Mouse (Mus musculus) ovary, postnatal 14 days (tissue): ENCODE measurements around the gene Cog3.

ENCODE experiments used
- DNase-seq: peaks from one replicate; pipeline ENCODE4 v3.0.0; 2022; ENCODE audit warnings: low spot score

Gene Cog3

DNA sequence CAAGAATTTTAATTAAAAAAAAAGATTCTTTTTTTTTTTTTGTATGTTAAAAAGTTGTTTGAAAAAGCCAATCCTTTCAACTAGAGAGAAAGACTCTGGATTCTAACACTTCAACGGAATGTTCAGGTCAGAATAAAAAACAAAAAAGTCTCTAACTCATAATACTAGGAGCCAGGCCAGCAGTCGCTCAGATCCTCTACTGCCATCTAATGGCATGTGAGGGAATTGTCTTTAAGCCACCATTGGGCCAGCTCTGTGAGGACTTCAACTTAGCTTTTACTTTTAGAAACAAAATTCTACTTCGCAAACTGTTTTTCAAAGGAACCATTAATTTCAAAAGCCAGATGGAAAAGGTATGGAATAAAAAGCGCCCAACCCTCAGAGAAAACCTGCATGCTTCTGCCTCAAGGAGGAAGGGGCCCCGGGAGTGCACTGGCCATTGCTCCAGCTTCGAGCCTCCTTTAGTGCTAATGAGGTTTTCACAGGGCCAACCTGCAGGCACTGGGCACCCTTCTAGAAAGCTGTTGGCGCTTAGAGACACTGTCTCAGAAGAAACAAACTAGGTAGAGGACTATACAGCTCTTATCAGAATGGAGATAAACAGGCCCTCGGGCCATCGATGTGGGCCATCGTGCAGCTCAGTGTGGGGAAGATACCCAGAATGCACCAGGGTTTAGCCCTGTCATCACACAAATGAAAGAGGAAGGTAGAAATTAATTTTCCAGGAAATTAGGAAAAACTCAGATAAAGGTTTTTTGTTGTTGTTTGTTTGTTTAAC lies 6.9 kb upstream of the Cog3 start:
- DNase-seq = peak; percentile 37

DNA sequence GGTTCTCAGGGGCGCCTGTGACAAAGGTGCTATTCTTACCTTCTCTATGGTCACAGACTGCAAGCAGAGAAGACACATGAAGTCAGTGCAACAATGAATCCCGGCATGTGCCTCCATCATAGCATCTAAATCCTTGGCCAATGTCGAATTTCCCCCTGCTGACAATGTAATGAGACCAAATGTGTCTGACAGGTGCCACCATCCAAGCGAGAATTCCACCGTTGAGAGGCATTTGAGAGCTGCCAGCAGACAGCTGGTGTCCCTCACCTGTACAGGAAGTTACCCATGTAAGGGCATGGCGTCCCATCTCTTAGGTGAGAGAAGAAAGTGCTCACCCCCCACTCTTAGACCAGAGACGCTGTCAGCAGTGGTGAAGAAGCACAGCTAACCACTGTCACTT lies 4.1 kb upstream of the Cog3 start:
- DNase-seq = no peak

DNA sequence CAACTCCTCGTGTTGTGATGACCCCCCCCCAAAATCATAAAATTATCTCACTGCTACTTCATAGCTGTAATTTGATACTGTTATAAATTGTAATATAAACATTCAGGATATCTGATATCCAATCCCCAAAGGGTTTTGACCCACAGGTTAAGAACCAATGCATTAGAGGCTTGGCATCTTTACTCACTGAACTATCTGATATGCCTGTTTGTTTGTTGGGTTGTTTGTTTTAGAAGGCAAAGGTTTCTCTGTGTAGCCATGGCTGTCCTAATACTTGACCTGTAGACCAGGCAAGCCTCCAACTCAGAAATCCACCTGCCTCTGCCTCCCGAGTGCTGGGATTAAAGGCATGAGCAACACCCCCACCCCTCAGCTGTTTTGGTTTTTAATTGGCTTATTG lies 3.5 kb upstream of the Cog3 start:
- no peak for DNase-seq

DNA sequence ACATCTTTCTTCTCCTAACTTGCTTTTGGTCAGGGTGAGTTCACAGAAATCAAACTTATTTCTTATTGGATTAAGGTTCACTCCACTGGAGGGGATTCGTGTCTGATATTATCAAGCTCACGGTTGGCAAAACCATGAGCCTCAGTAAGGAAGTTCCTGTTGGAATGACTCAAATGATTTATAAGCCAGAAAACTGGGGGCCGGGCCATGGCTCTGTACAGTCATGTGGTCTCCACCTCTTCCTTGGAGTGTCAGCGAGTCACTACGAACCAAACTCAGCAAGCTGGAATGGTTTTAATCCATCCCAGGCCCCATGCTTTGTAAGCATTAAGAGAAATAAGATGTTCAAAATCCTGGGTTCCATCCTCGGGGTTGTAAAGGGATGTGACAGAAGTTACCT lies 2.7 kb upstream of the Cog3 start:
- DNase-seq = no peak

DNA sequence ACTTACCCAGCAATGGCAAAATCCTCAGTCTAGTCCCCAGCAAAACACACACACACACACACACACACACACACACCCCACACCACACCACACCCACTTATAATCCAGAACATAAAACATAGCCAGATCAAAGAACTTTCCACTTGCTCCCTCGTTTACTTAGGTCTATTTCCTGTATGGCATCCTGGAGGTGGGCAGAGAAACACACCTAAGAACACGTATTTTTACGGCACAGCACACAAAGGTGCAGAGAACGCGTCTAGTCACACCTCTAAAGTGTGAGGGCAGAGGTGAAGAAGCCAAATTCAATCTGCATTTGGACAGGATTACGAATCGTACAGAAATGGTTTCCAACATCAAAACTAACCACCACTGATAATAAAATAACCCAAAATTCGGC lies 1.1 kb downstream of the Cog3 start:
- no peak for DNase-seq

DNA sequence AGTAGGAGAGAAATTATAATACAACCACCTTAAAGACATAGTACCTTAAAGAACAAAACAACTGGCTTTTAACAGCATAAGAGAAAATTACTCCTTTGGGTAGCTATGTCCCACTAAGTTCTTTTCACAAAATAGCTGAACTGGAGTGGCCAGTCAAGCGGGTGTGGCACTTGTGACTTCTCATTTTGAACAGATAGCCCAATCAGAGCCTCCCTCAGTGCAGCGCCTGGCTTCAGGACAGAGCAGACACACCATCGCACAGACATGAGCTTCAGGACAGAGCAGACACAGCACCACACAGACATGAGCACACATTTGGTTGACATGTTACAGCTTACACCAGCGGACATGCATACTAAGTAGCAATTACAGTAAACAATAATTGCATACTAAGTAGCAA lies 3.3 kb downstream of the Cog3 start:
- no peak for DNase-seq

DNA sequence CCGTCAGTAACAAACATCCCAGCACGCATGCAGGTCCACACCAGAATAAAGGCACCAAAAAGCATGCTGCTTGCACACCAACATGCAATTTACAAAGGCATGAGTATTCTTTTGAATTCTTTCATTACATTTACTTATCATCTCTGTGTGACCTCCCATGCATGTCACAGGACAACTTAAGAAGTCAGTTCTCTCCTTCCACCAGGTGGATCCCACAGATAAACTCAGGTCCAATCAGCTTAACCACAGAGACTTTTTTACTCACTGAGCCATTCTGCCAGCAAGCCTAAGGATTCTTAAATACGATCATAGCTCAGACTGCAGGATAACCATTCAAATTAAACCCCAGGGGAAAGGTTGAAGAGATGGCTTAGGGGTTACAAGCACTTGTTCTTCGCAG lies 5.2 kb downstream of the Cog3 start:
- no peak for DNase-seq

DNA sequence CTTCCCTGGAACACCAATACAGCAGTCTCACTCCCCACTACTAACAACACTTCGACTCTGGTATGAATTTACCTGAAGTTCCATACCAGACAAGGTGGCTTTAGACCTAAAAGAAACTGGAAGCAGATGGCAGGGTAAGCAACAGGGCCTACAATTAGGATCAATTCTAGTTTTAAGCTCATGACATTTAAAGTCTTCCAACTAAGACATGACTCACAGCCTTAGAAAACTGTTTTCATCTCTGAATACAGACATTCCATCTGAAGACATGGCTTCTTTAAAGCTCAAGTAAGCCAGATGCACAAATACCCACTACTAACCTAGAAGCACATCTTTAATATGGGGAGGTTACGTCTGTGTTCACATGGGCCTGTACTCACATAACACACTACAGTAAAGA lies 6.4 kb downstream of the Cog3 start:
- no peak for DNase-seq

DNA sequence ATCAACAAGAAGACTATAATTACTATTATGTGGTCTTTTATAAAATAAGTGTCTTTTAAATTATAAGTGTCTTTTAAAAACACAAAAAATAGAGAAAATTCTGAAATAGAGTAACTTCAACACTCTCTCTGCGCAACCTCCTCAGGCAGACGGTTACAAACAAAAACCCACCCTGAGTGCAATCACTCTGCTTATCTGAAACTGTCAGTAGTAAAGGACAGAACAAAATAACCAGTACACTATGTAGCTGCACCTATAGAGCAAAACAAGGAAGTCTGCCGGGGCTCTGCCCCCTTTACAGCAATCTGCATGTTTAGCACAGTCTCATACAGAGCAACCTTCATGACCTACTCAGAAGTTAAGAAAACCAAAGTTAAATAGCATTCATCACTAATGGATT lies 12.4 kb downstream of the Cog3 start:
- no peak for DNase-seq

DNA sequence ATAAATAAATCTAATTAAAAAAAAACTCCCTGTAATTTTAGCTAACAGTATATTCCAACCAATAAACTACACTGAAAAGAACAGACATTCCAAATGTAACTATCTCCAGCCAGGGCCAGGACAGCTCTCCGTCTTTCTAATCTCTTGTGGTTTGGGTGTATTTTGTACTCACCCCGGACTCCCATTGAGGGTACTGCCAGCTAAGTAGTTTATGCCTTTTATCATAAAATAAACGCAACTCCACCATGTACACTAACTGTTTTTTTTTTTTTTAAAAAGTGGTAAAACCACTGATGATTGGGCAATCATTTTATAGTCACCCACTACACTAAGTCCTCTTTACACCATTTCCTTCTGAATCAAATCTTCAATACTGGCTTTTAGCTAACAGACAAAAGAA lies 18.7 kb downstream of the Cog3 start:
- DNase-seq = no peak

DNA sequence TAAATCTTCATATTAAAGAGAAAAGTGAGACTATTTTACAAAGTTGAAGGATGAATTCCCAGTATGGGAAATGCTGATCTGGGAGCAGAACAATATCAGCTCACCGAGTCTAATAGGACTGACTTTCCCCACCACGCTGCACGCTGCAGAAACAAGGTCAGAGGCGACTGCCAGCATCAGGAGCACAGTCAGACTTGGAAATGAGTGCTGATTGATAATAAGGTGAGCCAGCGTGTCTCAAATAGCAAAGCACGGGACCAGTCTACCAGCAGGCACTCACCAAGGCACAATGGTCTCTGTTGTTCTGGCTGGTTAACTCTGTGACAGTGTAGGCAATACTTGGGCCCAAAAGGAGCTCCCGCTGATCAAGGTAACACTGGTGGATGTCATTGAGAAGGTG lies 21.7 kb downstream of the Cog3 start:
- DNase-seq = no peak

DNA sequence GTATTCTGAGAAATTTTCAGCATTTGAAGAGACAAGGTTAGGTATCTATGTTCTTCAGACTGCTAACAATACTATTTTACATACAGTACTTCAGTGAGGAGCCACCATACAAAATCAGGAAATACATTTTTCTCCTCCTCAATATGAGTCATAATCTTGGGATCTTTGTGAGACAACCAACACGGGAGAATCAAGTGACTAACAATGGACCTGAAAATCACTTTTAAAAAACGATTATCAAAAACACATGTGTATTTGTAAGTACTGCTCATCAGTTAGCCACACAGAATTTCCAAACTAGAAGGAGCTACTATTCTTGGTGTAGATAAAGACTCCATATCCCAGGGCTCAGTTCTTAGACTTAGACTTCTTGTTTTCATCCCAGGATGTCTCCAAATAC lies 23.0 kb downstream of the Cog3 start:
- DNase-seq = no peak

DNA sequence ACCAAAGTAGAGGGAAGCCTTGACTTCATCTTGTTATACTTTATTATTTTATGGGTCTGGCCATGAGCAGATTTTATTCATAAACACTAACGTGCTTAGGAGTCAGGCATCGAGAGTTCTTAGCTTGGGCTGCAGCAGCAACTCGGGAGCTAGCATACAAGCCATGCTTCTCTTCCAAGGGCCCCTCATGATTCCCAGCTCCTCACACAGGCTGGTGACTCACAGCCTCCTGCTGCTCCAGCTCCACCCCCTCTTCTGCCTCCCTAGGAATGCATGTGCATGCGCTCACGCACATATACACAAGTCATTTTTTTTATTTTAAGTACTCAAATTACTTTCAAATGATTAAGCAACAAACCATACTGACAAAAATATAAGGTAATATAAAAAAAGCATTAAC lies 26.2 kb downstream of the Cog3 start:
- no peak for DNase-seq

DNA sequence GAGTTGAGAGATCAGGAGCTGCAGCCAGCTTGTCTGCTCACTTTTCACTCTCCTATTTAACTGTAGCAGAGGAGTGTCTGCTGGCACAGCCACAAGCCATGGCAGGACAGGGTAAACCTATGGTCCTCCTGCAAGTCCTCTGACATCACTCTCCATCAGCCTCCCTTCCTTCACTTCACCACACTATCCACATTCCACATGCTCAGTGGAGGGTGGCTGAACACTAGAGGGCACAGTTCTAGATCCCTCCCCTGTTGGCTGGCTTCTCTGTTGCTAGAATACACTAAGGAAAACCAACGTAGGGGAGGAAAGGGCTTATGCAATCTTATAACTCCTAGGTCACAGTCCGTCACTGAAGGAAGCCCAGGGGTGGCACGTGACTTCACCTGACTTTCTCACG lies 27.3 kb downstream of the Cog3 start:
- peak; percentile 8 for DNase-seq

DNA sequence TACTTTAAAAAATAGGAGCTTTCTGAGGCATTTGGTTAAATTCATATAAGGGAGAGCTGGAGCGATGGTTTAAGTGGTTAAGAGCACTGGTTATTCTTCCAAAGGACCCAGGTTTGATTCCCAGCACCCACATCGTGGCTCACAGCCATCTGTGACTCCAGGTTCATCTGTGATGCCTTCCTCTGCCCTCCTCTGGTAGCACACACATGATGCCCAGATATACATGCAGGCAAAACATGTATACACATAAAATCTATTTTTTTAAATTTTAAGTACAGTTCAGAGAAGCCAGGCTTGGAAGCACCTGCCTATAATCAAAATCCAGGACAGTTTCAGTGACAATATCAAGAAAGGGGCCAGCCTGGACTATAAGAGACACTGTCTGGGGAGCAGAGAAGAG lies 31.5 kb downstream of the Cog3 start:
- no peak for DNase-seq

DNA sequence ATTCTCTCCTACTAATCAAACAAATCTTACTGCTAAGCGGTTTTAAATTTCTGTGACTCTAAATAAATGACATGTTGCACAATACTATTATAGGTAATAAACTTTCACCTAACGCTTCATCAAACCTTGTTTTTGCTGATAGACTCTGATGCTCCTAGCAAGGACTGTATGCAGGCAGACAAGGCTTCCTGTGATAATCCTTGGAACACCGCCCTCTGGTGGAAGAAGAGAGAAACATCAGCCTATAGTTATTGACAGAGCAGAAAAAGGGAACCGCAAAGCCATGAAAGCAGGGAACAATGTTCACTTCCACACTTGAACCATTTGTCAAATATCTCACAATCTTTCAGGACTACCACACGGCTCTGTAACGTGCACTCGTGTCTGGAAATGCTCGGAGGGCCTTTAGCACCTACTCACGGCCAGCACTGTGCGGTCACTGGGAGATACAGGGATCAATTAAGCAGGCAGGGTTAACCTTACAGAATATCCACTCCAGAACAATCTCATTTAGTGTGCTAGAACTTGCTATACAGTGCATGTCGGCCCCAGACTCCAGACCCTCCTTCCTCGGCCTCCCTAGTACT lies 32.2 kb downstream of the Cog3 start:
- peak; percentile 58 for DNase-seq

DNA sequence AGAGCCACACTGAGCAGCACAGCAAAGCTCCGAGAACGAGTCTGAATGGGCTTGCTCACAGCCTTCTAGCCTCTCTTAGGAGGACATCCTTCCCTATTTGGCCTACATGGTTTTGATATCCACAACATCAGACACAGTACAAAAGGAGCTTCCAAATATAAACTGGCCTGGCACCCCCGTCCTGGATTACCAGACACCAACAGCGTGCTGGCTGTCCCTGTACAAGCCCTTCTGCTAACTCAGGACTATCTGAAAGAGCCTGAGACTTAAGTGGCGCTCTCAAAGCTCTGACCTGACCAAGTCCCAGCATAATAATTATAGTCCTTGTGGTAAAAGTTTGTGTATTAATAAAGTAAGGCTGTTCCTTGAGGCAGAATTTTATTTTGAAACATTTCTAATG lies 34.2 kb downstream of the Cog3 start:
- no peak for DNase-seq

DNA sequence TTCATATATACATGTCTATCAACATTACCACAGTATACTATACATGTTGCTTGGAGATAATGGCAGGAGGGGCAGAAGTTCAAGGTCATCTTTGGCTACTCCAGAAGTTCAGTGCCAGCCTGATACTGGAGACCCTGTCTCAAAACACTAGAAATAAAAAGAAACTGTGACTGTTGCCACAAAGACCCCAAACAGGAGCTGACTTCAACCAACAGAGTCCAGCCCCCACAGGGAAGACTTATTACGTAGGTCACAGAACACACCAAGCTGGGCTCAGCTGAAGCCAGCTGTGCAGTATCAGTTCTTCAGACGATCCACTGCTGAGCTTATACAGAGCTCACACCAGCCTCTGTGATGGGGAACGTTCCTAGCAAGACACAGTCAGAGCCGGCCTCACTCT lies 37.9 kb downstream of the Cog3 start:
- DNase-seq = no peak

DNA sequence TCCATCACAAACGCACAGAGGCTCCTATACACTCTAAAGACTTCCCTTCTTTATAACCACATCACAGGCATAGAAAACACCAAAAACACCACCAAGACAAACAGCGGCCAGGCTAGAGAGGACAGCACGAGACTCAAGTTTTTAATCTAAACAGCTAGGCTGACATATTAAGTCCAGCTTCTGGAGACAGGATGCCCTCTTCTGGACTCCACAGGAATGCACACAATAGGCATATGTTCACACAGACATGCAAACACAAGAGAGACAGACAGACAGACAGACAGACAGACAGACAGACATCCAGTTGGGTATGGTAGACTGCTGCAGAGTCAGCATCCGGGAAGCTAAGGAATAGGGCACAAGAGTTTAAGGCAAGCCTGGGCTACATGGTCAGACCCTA lies 40.7 kb downstream of the Cog3 start:
- no peak for DNase-seq

DNA sequence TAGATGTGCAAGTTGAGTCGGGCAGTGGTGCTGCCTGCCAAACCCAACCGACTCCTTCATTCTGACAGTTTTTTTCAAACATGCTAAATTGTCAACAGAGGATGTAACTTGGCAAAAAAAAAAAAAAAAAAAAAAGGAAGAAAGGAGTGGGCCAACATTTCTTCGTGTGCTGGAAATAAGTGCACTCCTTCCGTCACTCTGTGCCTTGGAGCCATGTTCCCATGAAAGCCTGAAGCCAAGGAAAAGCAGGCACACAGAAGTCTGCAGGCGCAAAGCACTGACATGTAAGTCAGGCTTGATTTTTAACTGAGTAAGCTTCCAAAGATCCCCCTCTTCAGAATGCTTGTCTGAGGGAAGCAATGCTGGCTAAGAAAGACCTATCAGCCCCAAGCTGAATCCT lies 41.6 kb downstream of the Cog3 start:
- no peak for DNase-seq

DNA sequence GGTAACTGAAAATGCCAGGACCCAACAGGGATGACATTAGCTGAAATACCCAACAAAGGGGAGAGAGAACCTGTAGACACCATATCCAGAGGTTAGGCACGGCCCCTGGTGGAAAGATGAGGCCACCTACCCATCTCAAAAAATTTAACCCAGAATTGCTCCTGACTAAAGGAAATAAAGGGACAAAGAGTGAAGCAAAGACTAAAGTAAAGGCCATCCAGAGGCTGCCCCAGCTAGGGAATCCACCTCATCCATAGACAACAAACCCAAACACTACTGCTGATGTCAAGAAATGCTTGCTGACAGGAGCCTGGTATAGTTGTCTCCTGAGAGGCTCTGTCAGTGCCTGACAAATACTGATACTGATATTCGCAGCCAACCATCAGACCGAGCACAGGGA lies 42.6 kb downstream of the Cog3 start:
- no peak for DNase-seq

DNA sequence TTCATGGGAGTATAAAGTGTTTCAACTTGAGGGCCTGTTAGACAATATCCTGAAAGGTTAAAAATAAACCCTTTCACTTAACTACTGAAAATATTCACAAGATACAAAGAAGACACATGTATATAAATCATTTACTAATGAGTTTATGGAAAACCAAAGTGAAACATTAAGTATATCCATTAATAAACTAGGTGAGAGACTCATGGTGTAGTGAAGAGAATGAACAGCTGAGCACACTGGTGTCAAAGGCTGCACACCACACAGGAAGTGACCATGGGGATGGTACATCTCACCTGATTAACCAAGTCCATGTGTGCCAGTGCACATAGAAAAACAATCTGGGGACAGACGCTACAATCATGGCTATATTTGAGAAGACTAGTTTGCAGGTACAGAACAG lies 45.3 kb downstream of the Cog3 start:
- no peak for DNase-seq

DNA sequence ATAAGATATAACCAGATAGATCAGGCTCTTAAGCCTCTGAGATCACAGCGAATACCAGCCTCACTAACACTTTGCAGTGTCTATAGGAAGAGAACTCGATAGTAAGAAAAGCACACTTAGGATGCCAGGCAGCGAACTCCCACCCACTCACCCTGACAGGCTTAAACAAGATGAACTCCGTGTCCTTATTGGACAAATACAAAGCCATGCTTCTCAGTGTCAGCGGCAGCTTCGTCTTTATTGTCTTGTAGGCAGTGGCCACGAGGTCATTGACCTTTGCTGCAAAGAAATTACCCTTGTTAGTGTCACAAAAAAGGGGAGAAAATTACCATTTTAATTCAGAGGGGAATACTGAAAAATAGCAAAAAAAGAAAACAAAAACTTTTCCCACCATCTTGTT lies 46.5 kb downstream of the Cog3 start:
- DNase-seq = no peak

DNA sequence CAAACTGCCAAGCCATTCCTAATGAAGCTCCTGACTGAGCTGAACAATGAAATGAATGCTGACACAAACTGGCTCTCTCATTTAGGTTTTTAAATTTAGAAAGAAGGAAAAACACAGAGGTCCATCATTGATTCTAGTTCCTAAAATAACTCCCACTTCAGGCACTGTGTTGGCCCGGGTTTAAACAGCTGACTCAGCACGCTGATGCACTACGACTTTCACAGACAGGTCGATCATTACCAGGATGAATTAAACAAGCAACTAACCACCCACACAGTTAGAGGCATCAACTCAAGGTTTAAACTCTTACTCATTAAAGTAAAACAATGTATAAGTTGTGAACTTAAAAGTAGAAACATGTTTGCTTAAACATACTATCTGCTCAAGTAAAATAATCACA lies 47.7 kb downstream of the Cog3 start:
- no peak for DNase-seq
